Mouse (Mus musculus) megakaryocyte, adult 5-6 weeks (primary cell): ENCODE results near the gene Mnat1. TPM values are rescaled to one million over a fixed set of nuclear protein-coding genes. Genes with fewer than 3 reads are reported as not detected.
A peak's percentile ranks its signal among the peaks of the same experiment; 100 is the strongest.

Experiments
- ATAC-seq: 2 replicates; pipeline ENCODE4 v1.8.0; 2016; ENCODE audit warnings: mild to moderate bottlenecking, inconsistent platforms; ENCODE audit not compliant: poor library complexity, severe bottlenecking
- total RNA-seq, 2 experiments: library from RNA; stranded (forward) in 1 of 2; stranded (reverse) in 1 of 2; fragments of 153-499, 151-499 nt in 1 of 2; fragments of 221-1000, 200-1000 nt in 1 of 2; gene quantifications; 2 replicates each; pipeline versions ENCODE4 v1.2.3 to v1.2.4; 2015 to 2017

Gene Mnat1
- total RNA-seq, 2 experiments from 2014 or later, result 17.1 to 20.5 TPM

GRCm38 (mm10) chr12:73304636-73305035 lies 181.1 kb downstream of the Mnat1 start:
- peak; percentile 90 for ATAC-seq

DNA sequence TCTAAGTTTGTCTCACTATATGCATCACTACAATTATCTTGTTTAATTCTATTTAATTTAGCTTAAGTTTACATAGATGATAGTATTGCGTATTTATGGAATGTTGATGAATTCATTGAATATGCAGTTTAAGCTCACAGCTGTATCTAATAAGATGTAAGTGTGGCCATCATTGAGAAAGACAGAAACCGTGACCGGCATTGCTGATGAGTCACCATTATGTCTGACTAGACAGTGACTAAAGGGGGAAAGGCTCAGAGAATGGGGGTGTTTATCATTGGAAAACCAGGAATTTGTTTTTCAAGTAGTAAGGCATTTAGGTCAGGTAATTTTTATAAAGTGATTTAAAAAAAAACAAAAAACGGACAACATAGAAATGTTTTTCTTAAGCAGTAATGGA lies 184.2 kb downstream of the Mnat1 start:
- no peak for ATAC-seq

- ATAC-seq, result no peak
These were observed 185.2 kb downstream of the Mnat1 start for GRCm38 (mm10) chr12:73308711-73309110.

GRCm38 (mm10) chr12:73317706-73318686 lies 194.5 kb downstream of the Mnat1 start:
- peak; percentile 88 for ATAC-seq

Other genes starting within 250 kb of the Mnat1 start
- not detected in 2 replicates for gene Six6, start 183.8 kb upstream of the Mnat1 start, total RNA-seq (2015)
- not detected in 2 replicates for gene Six6, start 183.8 kb upstream of the Mnat1 start, total RNA-seq (2017)
- gene 4930447C04Rik, start 182.9 kb upstream of the Mnat1 start, total RNA-seq (2015), result 0.13 and 0.59 TPM in 2 replicates
- gene 4930447C04Rik, start 182.9 kb upstream of the Mnat1 start, total RNA-seq (2017), result 0.59 TPM in 1 of 2 replicates, not detected in the other
- gene Six1, start 69.8 kb upstream of the Mnat1 start, total RNA-seq (2015), result 0.04 and 0.11 TPM in 2 replicates
- not detected in 2 replicates for gene Six1, start 69.8 kb upstream of the Mnat1 start, total RNA-seq (2017)
- gene Six4, start 10.3 kb upstream of the Mnat1 start, total RNA-seq (2015), result not detected in 2 replicates
- 0.07 TPM in 1 of 2 replicates, not detected in the other for gene Six4, start 10.3 kb upstream of the Mnat1 start, total RNA-seq (2017)
- gene Trmt5, start 163.0 kb downstream of the Mnat1 start, total RNA-seq (2015), result 16.0 and 16.2 TPM in 2 replicates
- 11.6 and 14.5 TPM in 2 replicates for gene Trmt5, start 163.0 kb downstream of the Mnat1 start, total RNA-seq (2017)
- gene Slc38a6, start 163.1 kb downstream of the Mnat1 start, total RNA-seq (2015), result 7.9 and 9.0 TPM in 2 replicates
- 5.0 and 7.2 TPM in 2 replicates for gene Slc38a6, start 163.1 kb downstream of the Mnat1 start, total RNA-seq (2017)